Mouse (Mus musculus) adrenal gland, adult (tissue): Measurements from ENCODE around the gene Grm4.
A peak's percentile ranks its signal among the peaks of the same experiment; 100 is the strongest.

Experiments used
- DNase-seq, 2 experiments: peaks; one replicate each; pipeline ENCODE4 v3.0.0; 2022 to 2023; ENCODE audit warnings: low spot score in 1 of 2; ENCODE audit not compliant: inconsistent age in 2 of 2

Grm4 gene

DNA sequence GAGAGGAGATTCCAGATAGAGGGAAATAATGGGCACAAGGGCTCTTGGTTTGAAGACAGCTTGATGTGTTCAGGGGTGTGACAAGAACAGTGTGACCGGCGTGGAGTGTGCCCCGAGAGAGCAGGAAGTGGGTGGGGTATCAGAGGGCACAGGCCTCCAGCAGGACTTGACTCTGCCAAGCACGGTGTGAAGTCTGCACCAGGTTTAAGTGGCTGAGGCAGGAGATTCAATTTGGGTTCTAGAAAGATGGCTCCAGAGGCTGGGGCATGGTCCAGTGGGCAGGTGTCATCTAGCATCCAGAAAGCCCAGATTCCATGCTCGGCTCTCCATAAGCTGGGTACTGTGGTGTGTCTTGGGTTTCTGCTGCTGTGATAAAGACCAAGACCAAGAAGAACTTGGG, 23.4 kb downstream of the Grm4 start:
- DNase-seq: no peak

- DNase-seq: no peak
Measured at GRCm38 (mm10) chr17:27495008-27495540, 26.1 kb downstream of the Grm4 start.

DNA sequence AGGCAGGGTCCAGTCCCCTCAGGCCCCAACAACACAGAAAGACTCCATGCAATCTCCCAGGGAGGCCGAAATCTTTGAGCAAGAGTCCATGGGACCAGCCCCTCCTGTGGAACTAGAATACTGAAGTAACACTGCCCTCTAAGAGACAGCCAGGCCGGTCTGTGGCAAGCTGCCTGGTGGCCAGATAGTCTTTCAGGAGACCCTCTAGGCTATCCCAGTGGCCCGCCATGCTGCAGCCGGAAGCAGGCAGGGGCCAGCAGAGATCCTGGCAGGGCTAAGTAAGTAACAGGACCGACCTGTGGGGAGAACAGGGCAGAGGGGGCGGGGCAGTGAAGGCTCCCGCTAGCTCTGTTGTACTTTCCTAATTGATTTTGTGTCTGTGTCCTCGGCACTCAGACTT, 27.2 kb downstream of the Grm4 start:
- no peak for DNase-seq

- no peak for DNase-seq
Measured at GRCm38 (mm10) chr17:27493389-27493788, 27.8 kb downstream of the Grm4 start.

DNA sequence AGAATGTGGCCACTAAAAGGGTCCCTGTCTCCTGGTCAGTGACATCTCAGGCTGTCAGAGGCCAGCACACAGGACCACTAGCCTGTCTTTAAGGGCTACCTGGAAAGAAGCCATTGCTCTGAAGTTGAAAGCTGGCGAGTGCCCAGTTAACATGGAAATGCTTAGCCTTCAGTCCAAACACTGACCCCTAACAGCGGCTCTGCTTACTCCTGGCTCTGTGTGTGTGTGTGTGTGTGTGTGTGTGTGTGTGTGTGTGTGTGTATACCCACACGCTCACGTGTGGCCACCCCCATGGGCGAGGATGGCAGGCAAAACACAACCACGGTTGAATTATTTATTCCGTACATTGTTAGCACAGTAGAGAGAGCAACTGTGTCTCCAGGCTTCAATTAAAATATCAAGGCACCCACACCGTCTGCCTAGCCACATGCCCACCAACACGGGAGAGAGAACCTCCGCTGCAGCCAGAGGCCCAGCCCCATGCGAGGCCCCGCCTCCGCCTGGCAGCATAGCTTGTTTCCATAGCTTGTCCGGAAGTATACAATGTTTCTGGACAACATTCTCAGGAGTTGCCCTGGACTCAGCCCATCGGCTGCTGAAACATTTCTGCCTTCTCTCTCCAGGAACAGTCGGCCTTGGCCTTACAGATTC, 32.9 kb downstream of the Grm4 start:
- no peak for DNase-seq

- no peak for DNase-seq
Measured at GRCm38 (mm10) chr17:27485940-27486339, 35.3 kb downstream of the Grm4 start.

DNA sequence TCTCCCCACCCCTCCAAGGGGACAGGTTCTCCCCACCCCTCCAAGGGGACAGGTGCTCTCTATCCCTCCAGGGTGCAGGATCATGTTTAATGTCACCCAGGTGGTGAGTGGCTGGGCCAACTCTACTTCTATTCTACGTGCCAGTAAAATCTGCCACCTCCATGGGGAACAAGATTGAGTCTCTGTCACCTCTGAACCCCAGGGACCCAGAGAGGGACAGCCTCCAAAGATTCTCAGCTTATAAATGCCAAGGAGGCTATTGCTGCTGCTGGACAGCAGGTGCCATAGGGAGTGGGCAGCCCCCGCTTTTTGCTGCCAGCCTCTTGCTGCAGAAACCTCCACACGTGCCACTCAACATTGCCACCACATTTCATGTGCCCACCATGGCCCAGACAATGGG, 37.6 kb downstream of the Grm4 start:
- no peak for DNase-seq

DNA sequence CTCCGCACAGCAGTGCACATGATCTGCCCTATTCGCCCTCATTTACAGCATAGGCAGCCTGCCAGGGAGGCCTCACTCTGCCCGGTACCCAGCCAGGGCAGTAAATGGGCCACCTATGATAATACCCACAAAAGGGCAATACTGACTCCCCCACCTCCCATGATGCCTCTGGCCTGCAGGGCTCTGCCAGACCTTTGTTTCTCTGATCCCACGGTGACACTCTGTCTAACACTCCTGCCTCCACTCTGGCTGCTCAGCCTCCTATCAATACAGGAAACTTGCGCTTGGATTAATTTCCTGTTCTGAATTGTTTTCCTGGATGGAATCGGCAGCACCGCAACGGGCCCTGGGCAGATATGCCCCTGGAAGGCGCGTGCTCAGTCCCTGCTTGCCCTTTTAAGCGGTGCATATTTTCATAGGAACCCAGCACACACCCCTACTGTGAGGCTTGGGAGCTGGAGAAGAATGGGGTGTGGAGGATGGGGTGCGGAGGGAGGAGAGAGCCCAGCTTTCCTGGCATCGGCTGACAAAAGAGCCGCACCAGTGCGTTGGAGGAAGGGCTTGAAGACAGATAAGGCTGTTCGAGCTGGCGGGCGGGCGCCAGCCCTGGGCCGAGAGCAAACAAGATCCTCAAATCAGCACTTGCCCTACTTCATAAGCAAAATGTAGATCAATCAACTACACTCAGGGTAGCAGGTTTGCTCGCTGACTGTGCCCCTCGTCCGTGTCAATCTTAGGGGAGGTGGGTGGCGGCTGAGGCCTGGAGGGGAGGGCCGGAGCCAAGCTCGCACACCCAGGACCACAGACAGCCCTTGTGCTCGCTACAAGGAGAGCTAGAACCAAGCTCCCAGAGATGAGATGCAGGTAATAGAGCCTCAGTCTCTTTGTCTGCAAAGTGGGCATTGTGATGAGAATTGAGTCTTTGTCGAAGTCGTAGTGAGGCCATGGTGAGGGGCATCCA, 40.8 kb downstream of the Grm4 start:
- no peak for DNase-seq

- no peak for DNase-seq
Measured at GRCm38 (mm10) chr17:27475650-27476049, 45.6 kb downstream of the Grm4 start.

- DNase-seq: peak; percentile 29 to 68
Measured at GRCm38 (mm10) chr17:27466620-27467019, 54.6 kb downstream of the Grm4 start.

DNA sequence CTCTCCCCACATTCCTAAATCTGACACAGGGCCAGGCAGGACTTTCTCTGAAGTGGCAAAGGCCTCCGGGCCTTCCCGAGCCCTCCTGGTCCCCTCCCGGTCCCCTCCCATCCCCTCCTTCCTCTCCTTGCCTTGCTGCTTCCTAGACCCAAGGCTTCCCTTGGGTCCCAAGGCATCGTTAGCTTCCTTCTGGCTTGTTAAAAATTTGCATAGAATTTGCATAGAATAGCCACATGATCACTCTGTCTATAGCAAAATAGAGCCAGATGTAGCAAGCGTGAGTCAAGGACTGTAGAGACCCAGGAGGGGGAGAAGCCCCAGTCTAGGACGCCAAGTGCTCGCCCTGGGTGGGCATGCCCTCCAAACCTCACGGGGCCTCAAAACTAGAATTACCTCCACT, 55.3 kb downstream of the Grm4 start:
- DNase-seq: no peak

DNA sequence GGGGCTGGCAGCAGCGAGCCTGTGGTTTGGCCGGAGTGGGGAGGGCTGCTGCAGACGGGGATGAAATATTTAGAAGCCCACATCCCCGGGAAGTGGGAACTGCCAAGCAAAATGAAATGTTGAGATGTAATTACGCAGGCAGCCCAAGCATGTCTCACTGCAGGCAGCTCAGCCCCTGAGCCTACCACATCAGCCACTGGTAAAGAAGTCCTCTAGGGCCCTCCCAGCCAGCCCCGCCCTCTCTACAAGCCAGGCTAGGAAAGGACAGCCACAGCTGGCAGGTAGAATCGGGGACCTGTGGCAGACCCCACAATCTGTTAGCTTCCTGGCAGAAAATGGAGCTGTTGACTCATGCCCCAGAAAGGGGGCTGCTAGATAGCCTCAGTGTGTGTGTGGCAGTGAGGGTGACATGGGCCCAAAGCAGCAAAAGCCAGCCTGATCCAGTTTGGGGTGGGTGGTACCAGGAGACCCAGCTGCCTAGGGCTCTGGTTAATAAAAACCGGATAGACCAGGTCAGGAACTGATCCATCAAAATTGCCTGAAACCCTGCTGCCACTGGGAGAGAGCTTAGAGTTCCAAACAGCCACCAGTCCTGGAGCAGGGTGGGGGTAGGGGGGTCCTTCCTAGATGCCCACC, 56.8 kb downstream of the Grm4 start:
- no peak for DNase-seq

DNA sequence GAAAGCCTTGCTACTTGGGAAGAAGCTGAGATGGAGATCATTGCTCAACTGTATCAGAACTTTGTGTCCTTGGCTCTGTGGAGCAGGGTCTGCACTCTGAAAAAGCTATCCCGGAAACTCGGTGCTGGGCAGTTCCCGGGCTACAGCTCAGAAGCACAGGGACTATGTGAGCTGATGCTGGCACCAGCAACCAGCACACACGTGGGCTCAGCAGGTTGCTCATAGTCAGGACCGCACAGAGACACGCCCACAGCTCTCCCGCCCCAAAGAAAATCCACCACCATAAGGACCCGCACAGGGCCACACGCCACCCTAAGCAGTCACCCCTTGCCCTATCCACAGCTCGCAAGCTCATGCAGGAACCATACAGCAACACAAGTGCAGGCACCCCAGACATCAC, 61.2 kb downstream of the Grm4 start:
- no peak for DNase-seq

- DNase-seq: no peak
Measured at GRCm38 (mm10) chr17:27459241-27459640, 62.0 kb downstream of the Grm4 start.

DNA sequence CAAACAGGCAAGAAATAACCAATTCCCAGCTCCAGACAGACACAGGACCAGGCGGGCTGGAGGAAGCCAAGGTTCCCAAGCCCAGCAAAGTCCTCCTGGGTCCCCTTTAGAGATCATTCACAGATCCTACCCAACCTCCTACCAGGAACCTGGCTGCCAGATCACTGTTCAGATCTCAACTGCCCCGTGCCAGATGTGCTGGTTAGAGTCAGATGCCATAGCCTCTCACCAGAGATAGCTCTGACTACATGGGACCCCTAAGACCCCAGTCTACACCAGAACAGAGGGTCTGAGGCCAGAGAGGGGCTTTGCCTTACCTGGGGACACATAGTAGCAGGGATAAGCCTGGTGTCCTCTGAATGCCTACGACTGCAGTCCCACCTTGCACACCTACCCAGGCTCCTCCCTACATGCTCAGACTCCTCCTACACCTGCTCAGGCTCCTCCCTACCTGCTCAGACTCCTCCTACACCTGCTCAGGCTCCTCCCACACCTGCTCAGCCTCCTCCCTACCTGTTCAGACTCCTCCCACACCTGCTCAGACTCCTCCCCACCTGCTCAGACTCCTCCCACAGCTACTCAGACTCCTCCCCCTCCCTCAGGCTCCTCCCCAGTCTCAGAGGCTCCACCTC, 63.2 kb downstream of the Grm4 start:
- no peak for DNase-seq

DNA sequence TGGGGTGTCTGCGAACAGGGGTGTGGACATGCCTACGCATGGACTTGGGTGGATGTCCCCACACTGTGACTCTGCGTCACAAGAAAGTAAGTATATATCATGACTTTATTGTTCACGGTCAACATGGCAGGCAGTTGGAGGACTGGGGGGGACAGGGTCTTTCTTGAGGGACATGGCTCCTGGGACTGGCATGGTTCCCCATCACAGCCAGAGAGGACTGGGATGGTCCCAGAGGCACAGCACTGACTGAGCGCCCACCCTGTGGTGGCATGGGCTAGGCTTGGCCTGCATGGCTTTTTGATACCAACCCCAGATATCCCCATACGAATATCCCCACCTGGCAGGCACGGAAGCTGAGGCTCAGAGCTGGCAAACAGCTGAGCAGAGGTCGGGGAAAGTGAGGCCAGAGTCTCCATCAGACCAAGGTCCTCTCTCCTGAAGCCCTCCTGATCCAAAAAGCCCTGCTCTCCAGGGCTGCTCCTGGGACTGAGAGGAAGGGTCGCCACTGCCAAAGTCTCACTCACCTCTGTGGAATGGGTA, 64.1 kb downstream of the Grm4 start:
- DNase-seq: no peak

- no peak for DNase-seq
Measured at GRCm38 (mm10) chr17:27456364-27456763, 64.8 kb downstream of the Grm4 start.

- no peak for DNase-seq
Measured at GRCm38 (mm10) chr17:27455012-27455784, 66.0 kb downstream of the Grm4 start.

DNA sequence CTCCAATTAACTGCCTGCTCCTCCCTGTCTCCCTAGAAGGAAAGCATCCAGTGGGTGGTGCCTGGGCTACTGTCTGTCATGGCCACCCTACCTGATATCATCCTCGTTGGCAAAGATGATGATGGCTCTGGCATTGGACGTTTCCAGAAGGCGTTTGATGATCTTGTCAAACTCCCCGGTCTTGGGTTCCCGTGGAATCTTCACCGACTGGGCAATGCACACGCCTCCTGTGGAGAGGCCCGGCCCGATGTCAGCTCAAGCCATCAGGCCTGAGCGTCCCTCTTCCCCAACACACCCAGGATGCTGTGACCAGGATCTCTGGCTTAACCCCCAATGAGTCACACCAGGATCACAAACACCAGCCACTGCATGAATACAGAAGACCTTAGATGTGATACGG, 66.8 kb downstream of the Grm4 start:
- DNase-seq: no peak

DNA sequence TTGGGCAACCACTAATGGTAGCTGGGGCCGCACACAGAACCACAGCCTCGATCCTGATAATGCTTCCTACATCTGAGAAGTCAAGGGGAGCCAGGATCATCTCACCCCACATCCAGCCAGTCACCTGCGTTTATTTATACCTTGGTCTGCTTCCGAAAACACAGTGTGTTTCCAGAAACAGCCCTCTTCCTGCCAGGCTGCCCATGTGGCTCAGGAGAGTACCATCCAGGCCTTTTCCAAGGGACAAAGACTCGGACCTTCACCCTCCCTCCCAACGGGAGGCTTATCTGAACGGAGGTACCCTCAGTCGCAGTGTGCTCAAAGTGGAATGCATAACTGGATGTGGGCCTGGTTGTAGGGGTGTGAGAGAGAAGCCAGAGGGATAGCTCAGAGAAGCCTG, 68.2 kb downstream of the Grm4 start:
- no peak for DNase-seq
